Mouse (Mus musculus) macrophage (primary cell): ENCODE results near the gene Pitpnm2. TPM values are rescaled to one million over a fixed set of nuclear protein-coding genes. Genes with fewer than 3 reads are reported as not detected.
A peak's percentile ranks its signal among the peaks of the same experiment; 100 is the strongest.
"Not testable (repeated sequence)": the region's sequence is repeated elsewhere in the genome, so short reads cannot be mapped to it uniquely, and the experiment has no call there.

ENCODE experiments used
- H3K27ac ChIP-seq: fragments of 350-480 bp; formaldehyde crosslinking; 2 replicates; pipeline ENCODE4 v1.9.0; 2021
- H3K36me3 ChIP-seq: fragments of 350-480 bp; formaldehyde crosslinking; 2 replicates; pipeline ENCODE4 v1.9.0; 2021; ENCODE audit errors: inconsistent target
- H3K4me3 ChIP-seq: fragments of 350-480 bp; formaldehyde crosslinking; 2 replicates; pipeline ENCODE4 v1.9.0; 2021; ENCODE audit errors: inconsistent target
- H3K79me2 ChIP-seq: fragments of 350-480 bp; formaldehyde crosslinking; 2 replicates; pipeline ENCODE4 v1.9.0; 2021; ENCODE audit errors: inconsistent target
- WGBS: methylation state at CpG from one replicate; pipeline ENCODE4 v1.1.7; 2026; ENCODE audit warnings: inconsistent platforms; ENCODE audit not compliant: missing documents; 5-methylcytosine and 5-hydroxymethylcytosine counted together
- polyA plus RNA-seq: library from polyadenylated mRNA; stranded (reverse); fragments of 250-400 nt; gene quantifications from 3 replicates; pipeline ENCODE4 v1.2.4, GENCODE M21; 2018; ENCODE audit warnings: inconsistent platforms
- total RNA-seq, 78 experiments: library from RNA; depleted of rRNA; stranded (reverse); fragments of 250-400 nt; gene quantifications; 1 replicate in 9 of 78; 2 replicates in 24 of 78; 3 replicates in 43 of 78; 4 replicates in 2 of 78; pipeline ENCODE4 v1.2.4; 2018; ENCODE audit warnings: inconsistent platforms in 56 of 78

The Pitpnm2 gene
- total RNA-seq (2018; cell fraction: chromatin; rRNA removed), result 10 to 100 TPM in 2 of 26 experiments, 1 to 10 TPM in 17, under 1 TPM in 7; 0.18 to 11.5 (median 1.9) TPM
- 1 to 10 TPM in 4 of 26 experiments, under 1 TPM in 22; 0.11 to 2.6 (median 0.62) TPM for total RNA-seq (2018; cell fraction: cytosol; rRNA removed)
- total RNA-seq (2018; cell fraction: nucleus; rRNA removed), result 1 to 10 TPM in 12 of 26 experiments, under 1 TPM in 14; 0.06 to 4.8 (median 0.90) TPM
- polyA plus RNA-seq, result 0.12 to 2.2 TPM (median 1.9 TPM) in 3 replicates

GRCm38 (mm10) chr5:124249614-124250591 is at the start of gene Pitpnm2:
Pitpnm2 (minus strand) TSS chr5:124249760.
- H3K36me3 ChIP-seq, result no peaks in the 10 kb centered on the region
- WGBS, result 4% methylated on average over 73 of the region's 90 CpGs
- H3K27ac ChIP-seq, result no peak within 1 kb of the TSS
- H3K79me2 ChIP-seq, result no peaks in the 10 kb centered on the region
- H3K4me3 ChIP-seq, result peak within 1 kb of the TSS; percentile 23; the same call in 1 of the 2 replicates

DNA sequence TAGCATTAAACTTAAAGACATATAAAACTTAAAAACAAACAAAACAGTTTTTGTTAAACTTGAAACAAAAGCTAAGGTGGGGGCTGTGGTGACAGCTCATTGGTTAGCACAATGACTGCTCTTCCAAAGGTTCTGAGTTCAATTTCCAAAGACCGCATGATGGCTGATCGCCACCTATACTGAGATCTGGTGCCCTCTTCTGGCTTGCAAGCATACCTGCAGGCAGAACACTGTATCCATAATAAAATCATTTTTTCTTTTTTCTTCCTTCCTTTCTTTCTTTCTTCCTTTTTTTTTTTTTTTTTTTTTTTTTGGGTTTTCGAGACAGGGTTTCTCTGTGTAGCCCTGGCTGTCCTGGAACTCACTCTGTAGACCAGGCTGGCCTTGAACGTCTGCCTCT is 49.7 kb upstream of the Pitpnm2 start:
- 84% methylated on average over 3 of the region's 4 CpGs for WGBS
- H3K36me3 ChIP-seq, H3K4me3 ChIP-seq, H3K79me2 ChIP-seq, H3K27ac ChIP-seq: not testable (repeated sequence)

DNA sequence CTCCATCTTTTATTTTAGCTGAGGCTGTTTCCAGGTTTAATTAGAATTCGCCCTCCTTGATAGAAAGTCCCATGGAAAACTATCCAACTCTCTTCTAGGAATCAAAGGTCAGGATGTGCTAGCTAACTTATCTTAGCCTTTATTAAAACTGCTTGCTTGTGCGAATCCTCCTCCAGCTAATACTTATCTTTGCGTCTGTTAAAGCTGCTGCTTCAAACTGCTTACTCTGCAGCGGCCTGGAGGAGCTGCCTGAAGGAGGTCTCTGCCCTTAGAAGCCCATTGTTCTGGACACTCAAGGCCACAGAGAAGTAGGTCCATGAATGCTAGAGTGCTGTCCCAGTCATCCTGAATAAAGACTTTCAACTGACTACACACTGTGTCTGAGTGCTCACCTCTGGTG is 46.9 kb upstream of the Pitpnm2 start:
- no peaks in the 10 kb centered on the region; the same call in 1 of the 2 replicates for H3K36me3 ChIP-seq
- H3K79me2 ChIP-seq, result no peaks in the 10 kb centered on the region
- no peak overlapping the region for H3K4me3 ChIP-seq
- H3K27ac ChIP-seq, result no peak overlapping the region
- 94% methylated on average over 4 of the region's 4 CpGs for WGBS

GRCm38 (mm10) chr5:124293967-124294366 is 44.4 kb upstream of the Pitpnm2 start:
- H3K36me3 ChIP-seq, result no peaks in the 10 kb centered on the region; the same call in 1 of the 2 replicates
- H3K27ac ChIP-seq, result no peak overlapping the region
- WGBS, result 97% methylated on average over 5 of the region's 5 CpGs

GRCm38 (mm10) chr5:124290216-124290615 is 40.7 kb upstream of the Pitpnm2 start:
- Histone ChIP-seq H3K79me2 (no peaks in the 10 kb centered on the region), H3K4me3 (no peak overlapping the region), H3K36me3 (no peaks in the 10 kb centered on the region), H3K27ac (no peak overlapping the region)
- WGBS, result 93% methylated on average over 4 of the region's 4 CpGs

More at GRCm38 (mm10) chr5:124293967-124294366, 44.4 kb upstream of the Pitpnm2 start:
- Histone ChIP-seq H3K4me3 (no peak overlapping the region), H3K79me2 (no peaks in the 10 kb centered on the region)

DNA sequence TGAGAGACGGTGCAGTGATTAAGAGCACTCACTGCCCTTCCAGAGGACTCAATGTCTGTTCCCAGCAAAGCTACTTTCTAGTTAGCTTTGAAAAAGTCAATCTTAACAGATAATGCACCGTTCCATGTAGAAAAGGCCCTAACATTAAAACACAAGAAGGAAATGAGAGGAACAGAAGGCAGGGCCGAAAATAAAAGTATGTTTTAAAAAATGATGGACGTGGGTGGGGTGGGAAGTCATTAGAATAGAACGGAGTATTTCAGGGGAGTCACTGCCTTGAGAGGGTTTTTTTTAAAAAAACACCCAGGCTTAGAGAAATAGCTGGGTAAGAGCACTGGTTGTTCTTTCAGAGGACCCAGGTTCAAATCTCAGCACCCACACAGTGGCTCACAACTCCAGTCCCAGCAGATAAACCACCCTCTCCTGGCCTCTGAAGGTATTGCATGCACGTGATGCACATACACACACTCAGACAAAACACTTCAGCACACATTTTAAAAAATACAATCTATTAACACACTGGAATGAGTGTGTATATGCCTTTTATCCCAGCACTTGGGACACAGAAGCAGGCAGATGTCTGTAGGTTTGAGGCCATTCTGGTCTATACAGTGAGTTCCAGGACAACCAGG is 38.2 kb upstream of the Pitpnm2 start:
- no peaks in the 10 kb centered on the region for H3K36me3 ChIP-seq
- no peaks in the 10 kb centered on the region for H3K79me2 ChIP-seq
- WGBS, result 96% methylated on average over 6 of the region's 6 CpGs

DNA sequence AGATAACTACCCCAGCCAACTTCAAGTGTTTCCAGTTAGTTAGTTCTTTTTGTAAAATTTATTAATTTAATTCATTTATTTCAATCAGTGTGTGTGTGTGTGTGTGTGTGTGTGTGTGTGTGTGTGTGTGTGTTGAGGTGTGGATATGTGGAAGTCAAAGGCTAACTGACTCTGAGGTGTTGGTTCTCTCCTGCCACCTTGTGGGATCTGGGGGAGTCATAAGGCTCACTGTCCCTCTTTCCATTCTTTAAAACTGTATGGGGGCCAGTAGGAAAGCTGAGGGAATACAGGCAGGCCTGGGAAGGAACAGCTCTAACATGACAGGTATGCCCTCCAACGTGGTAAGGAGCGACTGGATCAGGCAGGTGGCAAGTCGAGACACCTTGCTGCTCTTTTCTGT is 34.8 kb upstream of the Pitpnm2 start:
- WGBS, result 96% methylated on average over 3 of the region's 3 CpGs
- Histone ChIP-seq H3K36me3 (no peaks in the 10 kb centered on the region), H3K79me2 (no peaks in the 10 kb centered on the region), H3K4me3 (no peak overlapping the region), H3K27ac (no peak overlapping the region)

More for the DNA sequence above, 38.2 kb upstream of the Pitpnm2 start:
- H3K27ac ChIP-seq, result no peak overlapping the region
- H3K4me3 ChIP-seq, result no peak overlapping the region

DNA sequence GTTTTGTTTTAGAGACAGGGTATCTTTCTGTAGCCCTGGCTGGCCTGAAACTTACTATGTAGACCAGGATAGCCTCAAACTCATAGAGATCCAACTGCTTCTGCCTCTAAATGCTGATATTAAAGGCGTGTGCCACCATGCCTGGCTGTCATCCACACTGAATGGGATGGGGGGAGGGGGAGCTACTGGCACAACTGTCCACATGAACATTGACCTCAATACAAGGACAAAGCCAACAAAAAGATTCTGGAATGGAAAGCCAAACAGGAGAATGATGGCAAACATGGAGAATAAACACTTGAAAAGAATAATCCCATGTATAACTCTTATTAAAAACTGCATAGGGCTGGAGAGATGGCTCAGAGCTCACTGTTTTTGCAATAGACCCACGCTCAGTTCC is 33.3 kb upstream of the Pitpnm2 start:
- Histone ChIP-seq H3K36me3 (no peaks in the 10 kb centered on the region), H3K27ac (no peak overlapping the region), H3K79me2 (no peaks in the 10 kb centered on the region), H3K4me3 (no peak overlapping the region)
- WGBS, result 95% methylated on average over 2 of the region's 2 CpGs

GRCm38 (mm10) chr5:124270226-124270625 is 20.7 kb upstream of the Pitpnm2 start:
- Histone ChIP-seq H3K79me2 (no peaks in the 10 kb centered on the region), H3K4me3 (no peak overlapping the region), H3K27ac (no peak overlapping the region), H3K36me3 (no peaks in the 10 kb centered on the region)
- WGBS, result 97% methylated on average over 5 of the region's 5 CpGs

- no peaks in the 10 kb centered on the region for H3K36me3 ChIP-seq
- H3K4me3 ChIP-seq, result no peak overlapping the region
- no peaks in the 10 kb centered on the region for H3K79me2 ChIP-seq
- no peak overlapping the region for H3K27ac ChIP-seq
- WGBS, result 94% methylated on average over 11 of the region's 11 CpGs
These were observed 20.1 kb upstream of the Pitpnm2 start for GRCm38 (mm10) chr5:124269661-124270060.

DNA sequence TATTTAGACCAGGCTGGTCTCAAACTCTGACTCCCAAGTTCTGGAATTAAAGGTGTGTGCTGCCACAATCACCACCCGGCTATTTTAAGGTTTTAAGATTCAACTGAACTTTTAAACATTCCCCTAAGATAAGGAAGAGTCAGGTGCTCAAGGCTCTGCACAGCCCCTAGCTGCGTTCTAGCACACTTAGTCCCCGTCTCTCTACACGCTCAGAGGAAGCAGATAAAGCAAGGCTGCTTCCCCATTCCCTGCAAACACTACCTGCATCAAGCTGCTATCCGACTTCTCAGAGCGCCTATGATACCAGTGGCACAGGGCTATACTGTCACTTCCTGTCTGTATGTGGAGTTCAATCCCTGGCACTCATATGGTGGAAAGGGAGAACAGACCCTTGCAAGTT is 18.1 kb upstream of the Pitpnm2 start:
- Histone ChIP-seq H3K27ac (no peak overlapping the region), H3K4me3 (no peak overlapping the region), H3K36me3 (no peaks in the 10 kb centered on the region), H3K79me2 (no peaks in the 10 kb centered on the region)
- 56% methylated on average over 6 of the region's 6 CpGs for WGBS

- no peak overlapping the region for H3K4me3 ChIP-seq
- no peaks in the 10 kb centered on the region for H3K36me3 ChIP-seq
- no peaks in the 10 kb centered on the region for H3K79me2 ChIP-seq
- H3K27ac ChIP-seq, result no peak overlapping the region
- WGBS, result 57% methylated on average over 6 of the region's 6 CpGs
These were observed 17.3 kb upstream of the Pitpnm2 start for GRCm38 (mm10) chr5:124266821-124267220.

DNA sequence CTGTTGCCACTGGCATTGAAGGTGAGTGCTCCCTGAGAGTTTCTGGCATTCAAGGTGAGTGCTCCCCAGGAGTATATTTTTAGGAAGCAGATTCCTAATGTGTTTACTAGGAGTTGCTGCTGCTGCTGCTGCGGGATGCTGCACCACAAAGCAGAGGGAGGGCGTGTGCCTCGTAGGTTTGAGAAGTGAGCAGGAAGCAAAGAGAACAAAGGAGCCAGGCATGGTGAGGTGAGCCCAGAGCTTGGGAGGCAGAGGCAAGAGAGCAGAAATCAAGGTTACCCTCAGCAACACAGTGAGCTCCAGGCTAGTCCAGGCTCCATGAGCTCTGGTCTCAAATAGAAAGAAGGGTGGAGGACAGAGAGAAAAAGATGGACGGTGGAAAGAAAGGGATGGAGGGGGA is 13.7 kb upstream of the Pitpnm2 start:
- WGBS, result 90% methylated on average over 4 of the region's 4 CpGs
- no peaks in the 10 kb centered on the region for H3K36me3 ChIP-seq
- H3K4me3 ChIP-seq, result no peak overlapping the region
- no peak overlapping the region for H3K27ac ChIP-seq
- H3K79me2 ChIP-seq, result no peaks in the 10 kb centered on the region

- Histone ChIP-seq H3K27ac (no peak overlapping the region), H3K36me3 (no peaks in the 10 kb centered on the region)
These were observed 12.5 kb upstream of the Pitpnm2 start for GRCm38 (mm10) chr5:124262090-124262489.

DNA sequence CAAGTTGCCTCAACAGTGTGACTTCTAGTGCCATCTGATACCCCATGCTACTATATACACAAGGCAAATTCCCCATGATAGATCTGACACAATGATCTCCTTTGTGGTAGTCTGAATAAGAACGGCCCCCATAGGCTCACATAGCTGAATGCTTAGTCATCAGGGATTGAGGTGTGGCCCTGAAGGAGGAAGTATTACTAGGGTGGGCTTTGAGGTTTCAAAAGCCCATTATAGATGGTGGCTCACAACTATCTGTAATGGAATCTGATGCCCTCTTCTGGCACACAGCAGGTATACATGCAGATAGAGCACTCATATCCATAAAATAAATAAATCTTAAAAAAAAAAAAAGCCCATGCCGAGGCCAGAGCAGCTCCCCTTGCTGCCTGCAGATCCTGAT is 9.6 kb upstream of the Pitpnm2 start:
- H3K36me3 ChIP-seq, result no peaks in the 10 kb centered on the region
- WGBS, result 43% methylated on average over 2 of the region's 2 CpGs

More at GRCm38 (mm10) chr5:124262090-124262489, 12.5 kb upstream of the Pitpnm2 start:
- WGBS, result 95% methylated on average over 4 of the region's 4 CpGs
- no peak overlapping the region for H3K4me3 ChIP-seq
- no peaks in the 10 kb centered on the region for H3K79me2 ChIP-seq

More for the DNA sequence above, 9.6 kb upstream of the Pitpnm2 start:
- Histone ChIP-seq H3K79me2 (no peaks in the 10 kb centered on the region), H3K4me3 (no peak overlapping the region), H3K27ac (no peak overlapping the region)
